Mouse (Mus musculus): Measurements from ENCODE around the gene Gm37240.

Gm37240 gene

DNA sequence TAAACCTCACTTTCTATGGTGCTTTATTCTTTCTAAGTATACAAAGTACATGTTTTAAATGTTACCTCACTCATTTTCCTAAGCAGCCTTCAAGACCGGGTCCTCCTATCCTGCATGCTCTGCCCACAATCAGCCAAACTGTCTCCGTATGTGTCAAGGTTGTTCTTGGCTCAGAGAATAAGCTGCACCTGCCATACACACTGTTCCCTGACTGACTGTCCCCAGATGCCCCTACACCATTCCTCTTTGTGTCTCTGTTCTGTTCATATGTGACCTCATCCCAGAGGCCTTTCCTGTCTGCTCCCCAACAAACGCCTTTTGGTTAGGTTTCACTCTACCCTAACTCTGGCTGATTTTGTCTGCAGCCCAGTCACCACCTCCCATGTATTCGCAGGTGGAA lies 60.0 kb downstream of the Gm37240 start:
- DNase-seq (ENCODE audit: low spot score) = no peak

DNA sequence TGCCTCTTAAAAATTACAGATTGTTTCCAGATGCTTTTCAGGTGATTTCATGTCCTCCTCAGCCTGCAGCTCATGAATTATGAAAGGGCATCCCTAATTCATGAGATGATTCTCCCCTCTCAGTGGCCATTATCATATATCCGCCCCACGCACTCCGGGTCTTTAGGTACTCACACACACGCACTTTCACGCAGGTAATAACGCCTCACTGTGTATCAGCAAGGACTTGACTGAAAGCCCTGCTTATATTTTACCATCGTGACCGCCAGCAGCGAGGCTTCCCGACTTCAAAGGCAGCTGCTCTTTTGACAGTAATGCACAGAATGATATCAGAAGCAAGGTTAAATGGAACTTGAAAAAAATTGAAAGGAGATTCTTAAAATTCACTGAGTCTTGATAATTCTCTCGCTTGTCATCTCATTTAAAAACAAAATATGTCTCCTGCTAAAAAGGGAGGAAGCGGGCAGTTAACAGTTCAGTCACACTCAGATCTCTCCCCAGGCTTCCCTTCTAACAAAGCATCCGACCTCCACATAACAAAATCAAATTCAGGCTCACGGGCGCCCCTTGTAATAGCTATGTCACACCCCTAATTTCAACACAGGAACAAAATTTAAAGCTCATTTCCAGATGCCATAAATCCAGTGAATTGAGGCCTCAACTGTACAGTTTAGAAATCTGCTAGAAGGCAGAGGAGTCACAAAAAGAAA lies 66.3 kb downstream of the Gm37240 start:
- no peak for DNase-seq (ENCODE audit: low spot score)

DNA sequence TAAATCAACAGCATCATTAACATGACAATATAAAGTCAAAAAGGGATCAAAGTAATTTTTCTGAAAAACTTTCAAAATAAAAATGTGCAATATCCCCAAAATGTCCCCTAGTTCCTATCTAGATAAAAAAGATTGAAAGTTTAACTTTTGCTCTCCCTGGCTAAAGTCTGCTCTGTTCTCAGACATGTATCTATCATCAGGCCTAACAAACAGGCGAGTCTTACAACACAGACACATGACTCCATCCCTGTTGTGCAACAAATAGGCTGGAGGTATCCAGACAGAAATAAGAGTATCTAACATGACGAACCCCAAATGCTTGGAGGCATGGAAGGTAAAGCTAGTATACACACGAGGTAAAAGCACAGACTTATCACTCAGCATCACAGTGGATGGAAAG lies 68.0 kb downstream of the Gm37240 start:
- no peak for DNase-seq (ENCODE audit: low spot score)

DNA sequence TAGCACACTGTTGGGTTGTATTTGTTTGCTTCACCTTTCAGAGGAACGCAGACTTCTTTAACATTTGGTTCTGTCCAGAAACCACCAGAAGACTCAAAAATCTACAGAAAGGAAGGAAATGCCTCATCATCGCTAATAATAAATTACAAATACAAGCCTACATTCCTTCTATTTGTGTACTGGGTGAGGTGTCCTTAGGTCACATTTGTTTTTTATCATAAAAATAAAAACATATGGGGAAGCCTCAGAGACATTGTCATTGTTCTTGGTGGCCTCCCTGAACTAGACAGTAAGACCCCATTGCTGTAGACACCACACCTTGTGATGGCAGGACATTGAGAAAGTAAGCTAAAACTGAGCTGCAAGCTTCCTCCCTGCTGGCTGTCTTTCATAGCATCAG lies 70.1 kb downstream of the Gm37240 start, which contains the start of gene Fam160a1:
Gene Fam160a1 (minus strand): TSS at position 101 of the 400 bp plus-strand sequence.
- DNase-seq (ENCODE audit: low spot score) = no peak

DNA sequence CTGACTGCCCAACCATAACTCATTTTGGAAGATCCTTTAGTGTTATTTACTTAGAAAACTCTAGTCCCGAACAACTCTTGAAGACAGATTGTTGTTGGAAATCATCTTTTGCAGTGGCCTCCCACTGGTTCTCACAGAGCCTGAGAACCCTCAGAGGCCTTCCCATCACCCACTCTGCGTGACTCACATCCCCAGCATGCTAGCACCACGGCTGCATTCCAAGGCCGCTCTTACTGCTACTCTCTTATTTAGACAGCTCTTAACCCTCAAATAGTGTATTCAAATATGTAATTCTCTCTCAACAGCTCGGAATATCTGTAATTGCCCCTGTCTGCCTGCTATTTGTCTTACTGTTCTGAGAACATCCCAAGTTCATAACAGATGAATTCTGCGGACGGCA lies 73.1 kb downstream of the Gm37240 start:
- no peak for DNase-seq (ENCODE audit: low spot score)

DNA sequence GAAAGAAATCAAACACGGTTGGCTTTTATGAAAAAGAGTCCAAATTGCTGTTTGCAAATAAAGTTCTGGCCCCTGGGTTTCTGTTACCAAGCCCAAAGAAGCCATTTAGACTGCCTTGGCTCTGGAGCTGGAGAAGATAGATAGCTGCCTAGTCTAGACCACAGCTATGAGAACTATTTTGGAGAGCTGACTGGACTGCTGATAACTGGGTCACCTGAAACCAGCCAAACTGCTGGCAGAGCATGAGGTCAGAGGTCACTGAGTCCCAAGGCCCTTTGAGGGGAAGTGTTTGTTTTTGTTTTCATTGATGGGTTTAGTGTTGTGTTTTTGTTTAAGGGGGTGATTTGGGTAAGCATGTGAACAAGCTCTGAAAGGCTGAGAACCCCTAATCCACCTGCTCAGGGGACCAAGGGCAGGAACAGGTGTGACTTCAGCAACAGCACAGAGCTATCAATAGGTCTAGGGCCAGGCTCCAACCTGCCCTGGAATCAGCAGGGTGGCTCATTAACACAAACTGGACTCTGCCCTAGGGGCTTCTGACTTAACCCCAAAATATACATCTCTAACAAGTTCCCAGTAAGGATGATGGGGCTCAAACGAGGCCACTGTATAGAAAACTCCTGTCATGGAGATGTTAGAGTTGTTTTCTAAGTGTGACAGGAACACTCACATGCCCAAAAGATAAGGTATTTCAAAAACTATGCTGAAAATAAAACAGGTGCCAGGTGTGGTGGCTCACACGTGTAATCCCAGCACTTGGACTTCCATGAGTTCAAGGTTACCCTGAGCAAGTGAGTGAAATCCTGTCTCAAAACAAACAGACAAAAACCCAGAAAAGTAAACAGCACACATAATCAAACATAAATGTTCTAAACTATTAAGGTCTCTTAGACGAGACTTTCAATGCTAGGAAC lies 74.0 kb downstream of the Gm37240 start:
- no peak for DNase-seq (ENCODE audit: low spot score)

DNA sequence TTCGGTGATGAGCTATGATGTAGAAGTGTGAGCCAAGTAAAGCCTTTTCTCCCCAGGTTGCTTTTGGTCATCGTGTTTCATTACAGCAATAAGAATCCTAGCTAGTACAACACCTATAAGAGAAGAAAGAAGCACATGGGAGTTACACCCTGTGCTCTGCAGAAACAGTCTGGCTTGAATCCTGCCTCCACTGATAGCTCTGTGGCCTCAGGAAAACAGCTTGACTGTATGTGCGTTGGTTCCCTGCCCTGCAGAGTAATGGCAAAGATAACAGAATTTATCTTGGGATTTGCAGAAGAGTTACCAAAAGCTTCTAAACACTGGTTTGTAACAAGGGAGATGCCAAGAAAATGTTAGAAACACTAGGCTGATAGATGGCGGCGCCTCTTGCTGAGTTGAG lies 75.3 kb downstream of the Gm37240 start:
- DNase-seq (ENCODE audit: low spot score) = no peak

DNA sequence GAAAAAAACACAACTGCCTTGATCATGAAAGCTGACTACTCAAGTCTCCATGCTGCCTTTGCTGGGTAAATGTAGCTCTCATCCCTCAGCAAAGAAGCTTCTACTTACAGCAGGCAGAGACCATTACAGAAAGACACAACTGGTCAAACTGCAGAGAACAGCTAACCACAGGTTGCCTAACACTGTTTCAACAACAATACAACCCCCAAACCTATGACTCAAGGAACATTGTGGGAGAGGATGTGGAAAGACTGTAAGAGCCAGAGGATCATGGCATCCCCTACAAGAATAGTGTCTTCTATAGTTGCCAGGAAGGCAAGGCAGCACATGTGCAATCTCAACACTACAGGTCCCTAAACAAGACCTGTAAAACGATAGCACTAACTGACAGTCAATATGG lies 94.2 kb downstream of the Gm37240 start:
- no peak for DNase-seq (ENCODE audit: low spot score)

DNA sequence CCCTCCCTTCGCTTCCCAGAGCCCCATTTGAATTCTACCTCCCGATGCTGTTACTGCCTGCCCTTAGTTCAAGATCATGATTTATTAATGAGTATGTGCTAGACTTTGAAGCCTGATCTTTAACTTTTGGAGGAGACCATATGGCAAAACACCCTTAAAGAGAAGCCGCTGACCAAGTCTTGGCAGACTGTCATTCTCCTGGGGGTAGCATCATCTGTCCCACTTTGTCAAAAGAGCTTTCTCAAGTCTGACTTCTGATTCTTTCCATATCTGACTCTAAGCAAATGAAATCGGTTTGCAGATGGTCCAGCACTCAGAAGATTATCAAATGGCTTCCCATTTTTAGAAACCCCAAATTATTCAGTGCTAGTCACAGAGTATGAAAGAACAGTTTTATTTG lies 97.6 kb downstream of the Gm37240 start:
- DNase-seq (ENCODE audit: low spot score) = no peak

DNA sequence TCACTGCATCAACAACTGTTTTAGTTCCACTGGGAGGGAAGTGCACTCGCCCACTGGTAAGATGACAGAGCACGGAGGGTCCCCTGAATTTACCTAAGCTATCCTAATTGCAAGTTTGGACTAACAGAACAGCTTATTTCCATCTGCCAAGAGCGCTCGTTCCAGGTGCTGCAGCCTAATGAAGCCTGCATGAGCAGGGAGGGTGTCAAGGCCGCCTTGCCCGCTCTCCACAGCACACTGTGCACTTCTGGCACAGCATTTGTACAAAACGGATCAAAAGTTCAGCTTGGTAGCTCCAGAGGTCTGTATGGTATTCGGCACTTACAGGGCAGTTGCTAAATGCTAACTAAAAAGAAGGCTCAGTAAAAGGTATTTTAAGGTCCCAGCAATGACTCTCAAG lies 100.8 kb downstream of the Gm37240 start:
- no peak for DNase-seq (ENCODE audit: low spot score)

DNA sequence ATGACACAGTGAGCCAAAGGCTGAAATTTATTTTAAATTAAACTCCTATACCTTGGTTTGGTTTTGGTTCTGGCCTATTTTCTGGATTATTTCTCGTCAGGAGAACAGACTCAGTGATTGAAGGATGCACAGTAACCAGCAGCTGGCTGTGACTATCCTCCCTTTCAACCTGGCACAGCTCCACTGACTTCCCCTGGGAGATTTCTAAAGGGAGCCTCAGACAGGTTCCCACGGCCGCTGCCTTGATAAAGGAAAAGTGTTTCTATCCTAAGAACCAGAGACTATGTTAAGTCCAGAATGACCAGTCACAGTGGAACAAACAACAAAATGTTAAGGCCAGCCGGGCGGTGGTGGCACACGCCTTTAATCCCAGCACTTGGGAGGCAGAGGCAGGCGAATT lies 106.4 kb downstream of the Gm37240 start:
- DNase-seq (ENCODE audit: low spot score) = no peak

DNA sequence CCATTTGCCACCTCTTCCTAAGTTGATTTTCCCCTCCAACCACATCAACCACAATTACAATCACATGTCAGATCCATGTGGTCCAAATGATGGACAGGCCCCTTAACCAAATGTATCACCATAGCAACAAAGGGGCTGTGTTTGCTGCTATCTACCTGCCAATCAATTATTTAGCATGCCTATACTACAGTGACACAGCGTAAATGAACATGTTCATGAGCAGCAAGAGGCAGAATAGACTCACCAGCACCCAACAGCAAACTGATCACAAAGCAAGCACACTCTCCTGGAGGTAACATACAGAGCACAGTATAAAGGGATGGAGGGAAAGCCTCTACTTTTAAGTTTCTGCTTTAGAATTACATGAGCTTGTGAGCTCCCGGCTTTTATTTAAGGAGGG lies 107.0 kb downstream of the Gm37240 start:
- no peak for DNase-seq (ENCODE audit: low spot score)

DNA sequence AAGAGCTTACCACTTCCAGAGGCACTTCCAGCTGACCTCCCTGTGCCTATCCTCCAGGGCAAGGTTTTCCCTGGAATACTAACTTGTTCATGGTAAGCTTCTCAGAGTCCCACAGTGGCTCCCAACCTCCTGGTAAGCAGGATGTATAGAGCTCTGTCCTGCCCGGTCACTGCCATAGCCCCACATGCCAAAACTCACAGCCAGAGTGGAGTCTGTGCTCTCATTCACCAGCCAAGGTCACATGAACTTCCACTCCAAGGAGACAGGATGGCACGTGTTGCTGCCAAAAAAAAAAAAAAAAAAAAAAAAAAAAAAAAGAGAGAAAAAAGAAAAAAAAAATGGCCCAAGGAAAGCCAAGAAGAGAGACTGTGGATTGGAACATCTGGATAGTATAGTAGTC lies 109.5 kb downstream of the Gm37240 start:
- DNase-seq (ENCODE audit: low spot score) = no peak

DNA sequence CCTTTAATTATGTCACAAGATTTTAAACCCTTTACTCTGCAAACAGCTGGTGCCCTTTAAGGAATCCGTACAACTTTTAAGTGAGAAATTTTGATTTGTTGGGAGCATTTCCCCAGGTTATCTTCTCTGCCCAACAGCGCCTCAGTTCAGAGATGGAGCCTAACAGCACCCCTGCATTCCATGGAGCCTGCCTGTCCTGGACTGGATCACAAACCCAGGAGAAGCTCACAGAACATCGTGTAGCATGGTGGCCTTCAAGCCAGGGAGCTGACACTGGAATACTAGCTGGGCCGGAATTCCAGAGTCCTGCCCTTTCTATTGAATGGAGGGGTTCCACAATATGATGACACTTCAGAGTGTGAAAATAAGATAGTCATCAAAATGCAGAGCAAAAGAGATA lies 110.0 kb downstream of the Gm37240 start:
- no peak for DNase-seq (ENCODE audit: low spot score)

DNA sequence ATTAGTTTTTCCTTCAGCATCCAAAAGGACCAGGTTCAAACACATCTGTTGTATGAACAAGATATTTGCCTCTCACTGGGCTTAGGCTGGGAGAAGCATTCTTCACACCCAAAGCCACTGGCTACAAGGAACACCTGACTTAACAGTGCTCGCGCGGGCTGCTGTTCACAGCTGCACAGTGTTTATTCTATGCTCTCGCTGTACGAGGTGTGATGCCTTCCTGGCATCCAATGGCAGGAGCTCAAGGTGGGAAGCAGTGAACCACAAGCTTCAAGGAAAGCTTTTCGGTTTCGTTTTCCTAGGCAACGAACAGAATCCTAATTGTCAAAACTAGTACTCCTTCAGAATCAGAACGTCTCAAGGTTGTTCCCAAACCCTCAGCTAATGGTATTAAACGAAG lies 110.6 kb downstream of the Gm37240 start:
- no peak for DNase-seq (ENCODE audit: low spot score)

DNA sequence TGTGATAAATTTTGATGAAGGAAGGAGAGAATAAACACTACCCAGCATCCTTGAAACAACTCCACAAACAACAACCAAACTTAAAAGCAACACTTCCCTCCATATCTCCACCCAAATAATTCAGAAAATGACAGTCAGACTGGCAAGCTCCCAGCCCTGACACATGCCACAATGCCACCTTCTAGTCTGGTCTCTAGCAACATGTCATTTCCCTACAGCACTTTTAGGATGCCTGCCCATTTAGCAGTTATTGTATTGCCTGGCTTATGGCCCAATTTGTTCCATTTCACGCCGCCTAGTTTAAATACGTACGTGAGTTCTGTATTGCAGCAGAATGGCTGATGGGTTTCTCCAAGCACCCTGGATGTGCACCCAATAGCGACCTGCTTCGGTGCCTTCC lies 111.2 kb downstream of the Gm37240 start:
- no peak for DNase-seq (ENCODE audit: low spot score)

DNA sequence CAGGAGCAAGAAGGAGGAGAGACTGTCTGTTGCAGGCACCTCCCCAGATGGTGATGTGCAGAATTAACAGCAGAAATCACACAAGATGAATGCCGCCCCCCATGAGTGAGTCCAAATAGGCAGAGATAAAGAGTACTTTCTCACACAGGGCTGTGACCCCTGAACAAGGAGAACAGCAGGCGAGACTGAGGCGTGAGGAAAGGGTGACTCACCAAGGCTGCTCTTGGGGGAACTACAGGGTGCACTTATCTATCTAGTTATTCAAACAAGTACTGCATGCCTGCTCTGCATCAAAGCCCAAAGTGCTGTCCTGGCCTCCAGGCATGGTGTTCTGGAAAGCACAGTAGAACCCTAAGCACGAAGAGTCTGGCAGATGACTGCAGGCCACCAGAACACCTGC lies 113.4 kb downstream of the Gm37240 start:
- no peak for DNase-seq (ENCODE audit: low spot score)

DNA sequence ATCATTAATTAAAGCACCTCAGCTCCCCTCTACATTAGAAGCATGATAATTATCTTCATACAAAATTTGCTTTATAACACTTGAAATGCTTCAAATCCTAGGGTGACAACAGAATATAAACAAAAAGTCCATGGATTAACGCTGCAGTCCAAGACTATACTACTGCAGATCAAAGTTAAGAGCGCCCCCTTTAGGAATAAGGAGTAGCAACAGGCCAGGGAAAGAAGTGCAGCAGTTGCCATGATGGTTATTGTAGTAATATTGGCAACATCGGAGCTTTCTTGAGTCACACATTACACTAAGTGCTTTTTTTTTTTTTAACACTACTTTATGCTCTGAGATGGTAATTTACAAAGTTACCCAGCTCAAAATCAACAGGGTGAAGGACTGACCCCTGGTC lies 113.9 kb downstream of the Gm37240 start:
- no peak for DNase-seq (ENCODE audit: low spot score)

DNA sequence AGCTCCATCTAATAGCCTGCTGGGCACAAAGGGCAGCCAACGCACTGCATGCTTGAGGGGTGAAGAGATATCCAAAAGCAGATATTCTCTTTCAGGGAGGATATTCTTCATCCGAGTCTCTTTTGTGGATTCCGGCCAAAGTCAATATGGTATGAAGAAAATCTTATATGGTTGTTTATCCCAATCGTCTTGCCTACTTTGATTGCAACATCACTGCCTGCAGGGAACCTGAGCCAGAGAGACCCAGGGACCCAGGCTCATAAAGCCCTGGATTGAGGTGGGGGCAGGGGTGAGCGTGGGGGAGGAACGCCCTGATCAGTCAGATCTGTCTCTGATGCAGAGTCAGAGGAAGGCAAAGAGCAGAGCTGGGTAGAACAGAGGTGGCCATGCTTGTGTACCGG lies 122.4 kb downstream of the Gm37240 start:
- no peak for DNase-seq (ENCODE audit: low spot score)

DNA sequence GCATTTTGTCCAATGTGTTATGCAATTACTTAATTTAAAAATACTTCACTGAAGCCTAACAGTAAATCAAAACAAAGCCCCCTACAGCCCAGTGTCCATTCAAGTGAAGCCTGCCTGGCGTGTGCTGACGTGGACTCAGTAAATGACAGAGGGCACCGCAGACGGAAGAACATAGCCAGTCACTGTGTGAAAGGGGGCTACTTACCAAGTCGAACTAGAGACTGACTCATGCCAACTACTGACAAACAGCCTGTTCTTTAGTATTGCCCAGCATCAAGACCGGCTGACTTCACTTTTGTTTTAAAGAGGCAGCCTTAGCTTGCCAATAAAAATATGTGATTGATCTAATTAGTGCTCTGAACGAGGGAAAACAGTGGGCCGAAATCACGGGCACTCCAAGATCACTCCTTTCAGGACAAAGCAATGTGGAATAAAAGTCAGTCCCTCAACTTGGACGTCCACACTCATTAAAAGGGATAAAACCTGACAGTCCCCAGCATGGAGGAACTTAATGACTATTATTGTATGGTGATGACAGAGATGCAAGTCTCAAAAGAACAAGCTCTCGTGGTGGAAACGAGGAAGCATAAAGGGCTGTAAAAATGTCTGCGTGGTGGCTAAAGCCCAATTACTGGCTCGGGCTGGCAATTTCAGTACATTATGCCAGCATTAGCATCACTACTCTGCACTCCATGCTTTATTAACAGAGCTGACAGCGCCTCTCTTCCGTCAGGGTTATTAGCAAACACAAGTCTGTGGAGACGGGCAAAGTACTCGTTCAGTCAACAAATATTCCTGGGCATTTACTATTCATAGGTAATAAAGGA lies 123.1 kb downstream of the Gm37240 start:
- no peak for DNase-seq (ENCODE audit: low spot score)

DNA sequence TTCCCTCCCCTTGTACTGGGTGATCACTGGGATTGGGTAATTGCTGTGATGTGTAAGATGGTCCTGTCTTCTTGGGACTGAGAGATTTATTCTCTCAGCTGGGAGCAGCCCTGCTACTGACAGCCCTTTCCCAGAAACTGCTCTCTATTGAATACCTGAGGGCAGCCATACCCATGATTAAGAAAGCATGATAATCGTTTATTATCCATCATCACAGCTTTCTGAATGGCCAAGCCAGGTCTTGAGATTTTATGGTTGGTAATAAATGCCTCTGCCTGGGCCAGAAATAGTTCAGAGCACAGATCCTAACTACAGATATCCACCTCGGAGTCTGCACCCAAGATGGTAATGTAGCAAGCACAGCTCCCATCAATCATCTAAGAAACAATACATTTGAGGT lies 129.4 kb downstream of the Gm37240 start:
- DNase-seq (ENCODE audit: low spot score) = no peak

DNA sequence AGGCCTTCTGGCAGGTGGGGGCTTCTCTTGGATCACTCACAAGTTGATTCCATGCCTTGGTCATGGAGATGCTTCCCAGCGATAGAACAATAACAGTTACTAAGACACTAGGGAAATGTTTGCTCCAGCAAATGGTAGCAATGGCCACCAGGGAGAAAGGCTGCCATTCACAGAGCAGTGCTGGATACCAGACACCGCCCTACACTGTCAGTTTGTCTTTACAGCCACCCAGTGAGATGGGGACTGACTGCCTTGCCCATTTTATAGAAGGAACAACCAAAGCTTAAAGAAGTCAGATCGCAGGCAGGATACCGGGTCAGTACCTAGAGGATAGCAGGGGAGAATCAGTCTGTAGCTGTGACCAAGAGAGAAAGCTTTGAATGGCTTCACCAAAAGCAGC lies 129.9 kb downstream of the Gm37240 start:
- no peak for DNase-seq (ENCODE audit: low spot score)

DNA sequence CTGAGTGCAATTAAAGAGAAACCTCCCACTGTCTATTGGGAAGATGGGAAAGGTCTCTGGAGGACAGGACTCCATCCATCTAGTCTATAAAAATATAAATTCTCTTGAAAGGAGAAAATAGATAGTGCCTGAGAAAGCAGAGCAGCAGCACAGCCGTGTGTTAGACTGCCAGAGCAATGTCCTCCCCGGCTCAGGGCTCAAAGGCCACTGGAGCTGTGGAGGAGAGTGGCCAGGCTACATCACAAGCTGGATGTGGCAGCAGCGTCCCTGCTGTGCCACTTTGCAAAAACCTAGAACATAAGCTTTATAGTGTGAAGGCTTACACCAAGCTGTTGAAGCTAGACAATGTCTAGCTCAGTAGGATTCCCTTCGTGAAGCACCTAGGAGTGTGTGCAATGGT lies 138.0 kb downstream of the Gm37240 start:
- no peak for DNase-seq (ENCODE audit: low spot score)
